ENCODE assay signal across 13 mouse cellular contexts in genomic region chr13:109577454-109577853, GRCm38 (mm10).
A peak's percentile ranks its signal among the peaks of the same experiment; 100 is the strongest.
DNase-seq lines count a peak whose midpoint lies in the region; ATAC-seq lines count a peak whose summit lies in the region.
"Had no signal": no experiment of that assay in that cellular context is flagged by ENCODE, and none has a peak within 500 bp of the region (broad histone marks: within the 10 kb centered on the region; RNA-seq: fewer than 3 reads in every experiment).

No protein-coding gene starts in this region.

- ATAC-seq in kidney, embryonic 15.5 days (replicated peaks; ENCODE audit: low FRiP score): no peak
- no peak for ATAC-seq in neural tube, embryonic 13.5 days (ENCODE audit: low read depth)
- ATAC-seq in hindbrain, embryonic 16.5 days: peak; percentile 34; the same call in 1 of the 2 replicates
- ATAC-seq in stomach, embryonic 16.5 days (ENCODE audit: insufficient read depth, low FRiP score): peak; percentile 88

- H3K36me3 ChIP-seq in kidney, embryonic 15.5 days: no peaks in the 10 kb centered on the region
- H3K36me3 ChIP-seq in neural tube, embryonic 13.5 days: no peaks in the 10 kb centered on the region
- no peaks in the 10 kb centered on the region for H3K36me3 ChIP-seq in hindbrain, embryonic 16.5 days (ENCODE audit: control insufficient read depth, insufficient read depth, low read length)
- H3K36me3 ChIP-seq in stomach, embryonic 16.5 days (ENCODE audit: control insufficient read depth, insufficient read depth, low read length): no peaks in the 10 kb centered on the region
- H3K36me3 ChIP-seq: forebrain, embryonic 10.5 days; heart, embryonic 15.5 days; liver, embryonic 15.5 days; midbrain, embryonic 10.5 days had no signal

- no peak overlapping the region for H3K9ac ChIP-seq in kidney, embryonic 15.5 days
- H3K9ac ChIP-seq in neural tube, embryonic 13.5 days: no peak overlapping the region
- H3K9ac ChIP-seq in hindbrain, embryonic 16.5 days (ENCODE audit: low read depth, low read length): no peak overlapping the region
- no peak overlapping the region for H3K9ac ChIP-seq in stomach, embryonic 16.5 days (ENCODE audit: low read length)
- H3K9ac ChIP-seq: heart, embryonic 15.5 days; liver, embryonic 15.5 days had no signal

- no peak overlapping the region for H3K4me2 ChIP-seq in kidney, embryonic 15.5 days
- no peak overlapping the region for H3K4me2 ChIP-seq in neural tube, embryonic 13.5 days
- H3K4me2 ChIP-seq in hindbrain, embryonic 16.5 days (ENCODE audit: low read length): no peak overlapping the region
- no peak overlapping the region for H3K4me2 ChIP-seq in stomach, embryonic 16.5 days (ENCODE audit: low read depth, low read length)
- H3K4me2 ChIP-seq: heart, embryonic 15.5 days; liver, embryonic 15.5 days had no signal

- H3K27ac ChIP-seq in kidney, embryonic 15.5 days: no peak overlapping the region
- H3K27ac ChIP-seq in neural tube, embryonic 13.5 days (replicated peaks): peak overlapping the region; percentile 42
- no peak overlapping the region for H3K27ac ChIP-seq in hindbrain, embryonic 16.5 days (ENCODE audit: low read depth, low read length)
- H3K27ac ChIP-seq in stomach, embryonic 16.5 days (ENCODE audit: low read length): peak overlapping the region; percentile 87
- H3K27ac ChIP-seq: forebrain, embryonic 10.5 days; heart, embryonic 15.5 days; liver, embryonic 15.5 days; midbrain, embryonic 10.5 days had no signal

- H3K27me3 ChIP-seq in kidney, embryonic 15.5 days: no peaks in the 10 kb centered on the region
- H3K27me3 ChIP-seq in neural tube, embryonic 13.5 days: no peaks in the 10 kb centered on the region
- H3K27me3 ChIP-seq in hindbrain, embryonic 16.5 days (replicated peaks; ENCODE audit: control insufficient read depth, insufficient read depth, low read length): no peaks in the 10 kb centered on the region
- no peaks in the 10 kb centered on the region for H3K27me3 ChIP-seq in stomach, embryonic 16.5 days (ENCODE audit: control insufficient read depth, insufficient read depth, low read length)
- H3K27me3 ChIP-seq: CH12.LX; heart, embryonic 15.5 days; liver, embryonic 15.5 days had no signal

- H3K9me3 ChIP-seq in kidney, embryonic 15.5 days (replicated peaks): no peaks in the 10 kb centered on the region
- no peaks in the 10 kb centered on the region for H3K9me3 ChIP-seq in neural tube, embryonic 13.5 days
- H3K9me3 ChIP-seq in hindbrain, embryonic 16.5 days (ENCODE audit: control insufficient read depth, low read length): no peaks in the 10 kb centered on the region
- no peaks in the 10 kb centered on the region for H3K9me3 ChIP-seq in stomach, embryonic 16.5 days (replicated peaks; ENCODE audit: control insufficient read depth, low read length)
- H3K9me3 ChIP-seq: forebrain, embryonic 10.5 days; heart, embryonic 15.5 days; liver, embryonic 15.5 days; midbrain, embryonic 10.5 days had no signal

- no peak overlapping the region for H3K4me3 ChIP-seq in kidney, embryonic 15.5 days (replicated peaks)
- H3K4me3 ChIP-seq in neural tube, embryonic 13.5 days: no peak overlapping the region
- no peak overlapping the region for H3K4me3 ChIP-seq in hindbrain, embryonic 16.5 days (ENCODE audit: low read length)
- H3K4me3 ChIP-seq in stomach, embryonic 16.5 days (replicated peaks; ENCODE audit: low read length): no peak overlapping the region
- H3K4me3 ChIP-seq: forebrain, embryonic 10.5 days; heart, embryonic 15.5 days; liver, embryonic 15.5 days; midbrain, embryonic 10.5 days had no signal

- H3K4me1 ChIP-seq in kidney, embryonic 15.5 days: no peaks in the 10 kb centered on the region
- H3K4me1 ChIP-seq in neural tube, embryonic 13.5 days (replicated peaks): peaks cover 19% of the 10 kb centered on the region
- H3K4me1 ChIP-seq in hindbrain, embryonic 16.5 days (ENCODE audit: control insufficient read depth, insufficient read depth, low read depth, low read length): peaks cover 4% of the 10 kb centered on the region
- H3K4me1 ChIP-seq in stomach, embryonic 16.5 days (ENCODE audit: control insufficient read depth, insufficient read depth, low read length): peaks cover 7% of the 10 kb centered on the region; the same call in 1 of the 2 replicates
- H3K4me1 ChIP-seq: forebrain, embryonic 10.5 days; heart, embryonic 15.5 days; liver, embryonic 15.5 days had no signal

- 63% methylated on average over 5 of the region's 5 CpGs for WGBS in kidney, embryonic 15.5 days
- WGBS in neural tube, embryonic 13.5 days: 43% methylated on average over 5 of the region's 5 CpGs
- WGBS in hindbrain, embryonic 16.5 days: 42% methylated on average over 5 of the region's 5 CpGs
- 46% methylated on average over 5 of the region's 5 CpGs for WGBS in stomach, embryonic 16.5 days

- peak; percentile 45 for DNase-seq in kidney, adult 18-20 months
- DNase-seq in neural tube, embryonic 10.5 days (ENCODE audit: extremely low spot score, low spot score): no peak
- no peak for DNase-seq in heart, postnatal 4 days
- no peak for DNase-seq in left cerebral cortex, adult 18-20 months (ENCODE audit: low spot score in 2 of 2)

Comparison
In these comparisons a context has a peak if more than half of its experiments do, and no peak if none do; other contexts are left out.
1. ATAC-seq: peak in hindbrain, embryonic 16.5 days (single experiment) and stomach, embryonic 16.5 days (single experiment); none in kidney, embryonic 15.5 days (single experiment) and neural tube, embryonic 13.5 days (single experiment).
2. H3K27ac ChIP-seq: peak in neural tube, embryonic 13.5 days (single experiment) and stomach, embryonic 16.5 days (single experiment); none in kidney, embryonic 15.5 days (single experiment) and hindbrain, embryonic 16.5 days (single experiment).